Mouse (Mus musculus): ENCODE data around the gene Cdh3.

DNA sequence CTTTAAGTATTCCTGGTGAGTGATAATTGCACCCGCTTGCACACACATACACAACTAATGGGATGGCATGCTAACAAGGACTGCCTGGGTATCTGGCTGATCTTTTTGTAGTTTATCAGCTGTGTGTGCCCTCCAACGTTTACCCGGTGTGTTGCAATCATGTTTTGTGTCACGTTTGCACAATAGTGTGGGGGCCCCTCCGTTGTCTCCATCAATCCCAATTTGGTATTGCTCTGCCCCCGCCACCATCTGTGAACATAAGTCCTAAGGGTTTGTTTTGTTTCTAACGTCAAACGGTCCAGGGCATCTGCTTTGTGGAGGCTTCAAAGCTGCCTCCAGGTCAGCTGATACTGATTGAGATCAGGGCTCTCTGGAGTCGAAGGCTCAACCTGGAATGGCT is 49.2 kb downstream of the Cdh3 start:
- no peak for TF ChIP-seq POLR2A (IDR thresholded peaks at IDR 0.05; ENCODE audit: low read depth, low read length)
- TF ChIP-seq CTCF (conservative IDR thresholded peaks at IDR 0.05 in 1 of 2, IDR thresholded peaks at IDR 0.05 in 1 of 2; ENCODE audit: low read depth in 2 of 2, low read length in 2 of 2) = no peak
- TF ChIP-seq ZC3H11A (IDR thresholded peaks at IDR 0.05; ENCODE audit: low read depth, low read length) = no peak
- TF ChIP-seq MXI1 (IDR thresholded peaks at IDR 0.05; ENCODE audit: low read depth, low read length) = no peak
- TF ChIP-seq TCF12 (IDR thresholded peaks at IDR 0.05; ENCODE audit: low read depth, low read length) = no peak
- TF ChIP-seq NELFE (IDR thresholded peaks at IDR 0.05; ENCODE audit: low read depth, low read length) = no peak
- no peak for TF ChIP-seq USF1 (IDR thresholded peaks at IDR 0.05; ENCODE audit: low read depth, low read length)
- TF ChIP-seq EP300 (IDR thresholded peaks at IDR 0.05; ENCODE audit: low read length) = no peak
- no peak for TF ChIP-seq UBTF (IDR thresholded peaks at IDR 0.05; ENCODE audit: low read depth, low read length)
- no peak for TF ChIP-seq CHD2 (IDR thresholded peaks at IDR 0.05; ENCODE audit: low read length)

Measured in CH12.LX (cell line).